Mouse (Mus musculus): ENCODE data around the gene Tenm4.
"Not testable (repeated sequence)": the region's sequence is repeated elsewhere in the genome, so short reads cannot be mapped to it uniquely, and the experiment has no call there.

Gene Tenm4

GRCm38 (mm10) chr7:96903088-96903985 lies 732.3 kb downstream of the Tenm4 start:
- DNase-seq (ENCODE audit: low spot score): no peak

GRCm38 (mm10) chr7:96904442-96904841 lies 733.4 kb downstream of the Tenm4 start:
- no peak for DNase-seq (ENCODE audit: low spot score)

GRCm38 (mm10) chr7:96904936-96905335 lies 733.9 kb downstream of the Tenm4 start:
- no peak for DNase-seq (ENCODE audit: low spot score)

- no peak for DNase-seq (ENCODE audit: low spot score)
These were observed 734.4 kb downstream of the Tenm4 start for GRCm38 (mm10) chr7:96905422-96905821.

- no peak for DNase-seq (ENCODE audit: low spot score)
These were observed 735.2 kb downstream of the Tenm4 start for GRCm38 (mm10) chr7:96906216-96906615.

GRCm38 (mm10) chr7:96907971-96908680 lies 737.1 kb downstream of the Tenm4 start:
- DNase-seq (ENCODE audit: low spot score): no peak

GRCm38 (mm10) chr7:96909856-96910255 lies 738.8 kb downstream of the Tenm4 start:
- DNase-seq (ENCODE audit: low spot score): no peak

- DNase-seq (ENCODE audit: low spot score): no peak
These were observed 739.4 kb downstream of the Tenm4 start for GRCm38 (mm10) chr7:96910310-96910960.

- peak; percentile 92 for DNase-seq (ENCODE audit: low spot score)
These were observed 743.0 kb downstream of the Tenm4 start for GRCm38 (mm10) chr7:96914031-96914430.

- peak; percentile 70 for DNase-seq (ENCODE audit: low spot score)
These were observed 744.5 kb downstream of the Tenm4 start for GRCm38 (mm10) chr7:96915452-96916105.

- DNase-seq (ENCODE audit: low spot score): no peak
These were observed 749.5 kb downstream of the Tenm4 start for GRCm38 (mm10) chr7:96920447-96921095.

GRCm38 (mm10) chr7:96922927-96923326 lies 751.9 kb downstream of the Tenm4 start:
- no peak for DNase-seq (ENCODE audit: low spot score)

- DNase-seq (ENCODE audit: low spot score): no peak
These were observed 772.8 kb downstream of the Tenm4 start for GRCm38 (mm10) chr7:96943715-96944377.

- not testable (repeated sequence) for DNase-seq (ENCODE audit: low spot score)
These were observed 775.5 kb downstream of the Tenm4 start for GRCm38 (mm10) chr7:96946501-96946900.

- peak; percentile 93 for DNase-seq (ENCODE audit: low spot score)
These were observed 780.4 kb downstream of the Tenm4 start, which contains the start of gene Nars2 for GRCm38 (mm10) chr7:96951281-96952051. Nars2 (plus strand) TSS chr7:96951505.

- no peak for DNase-seq (ENCODE audit: low spot score)
These were observed 781.0 kb downstream of the Tenm4 start for GRCm38 (mm10) chr7:96952094-96952493.

- no peak for DNase-seq (ENCODE audit: low spot score)
These were observed 788.1 kb downstream of the Tenm4 start for GRCm38 (mm10) chr7:96959168-96959567.
